Mouse (Mus musculus) colon, adult 2 months (tissue): ENCODE results near the gene Olfr1410. TPM values are rescaled to one million over a fixed set of nuclear protein-coding genes. Genes with fewer than 3 reads are reported as not detected.

Experiments used
- polyA plus RNA-seq: library from polyadenylated mRNA; depleted of rRNA; stranded (reverse); fragments of >200 nt; gene quantifications from 2 replicates; pipeline ENCODE4 v1.2.3, GENCODE M21; 2012; rRNA removed

Olfr1410 gene
- not detected in 2 replicates for polyA plus RNA-seq

DNA sequence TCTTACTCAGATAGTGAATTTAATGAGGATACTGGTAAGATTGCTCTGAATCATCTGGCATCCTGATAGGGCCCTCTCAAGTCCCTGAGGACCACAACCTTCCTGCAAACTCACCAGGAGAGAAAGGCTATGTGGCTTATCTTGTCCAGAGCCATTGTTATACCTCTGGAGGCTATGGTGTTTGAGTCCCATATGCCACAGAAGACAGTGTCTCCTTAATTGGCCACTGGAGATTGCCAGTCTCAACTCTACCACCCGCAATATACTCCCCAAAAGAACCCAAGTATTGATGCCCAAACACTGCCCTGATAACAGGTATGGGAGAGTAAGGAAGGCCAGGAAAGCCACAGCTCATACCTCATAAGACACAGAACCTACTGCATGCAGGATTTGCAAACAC lies at the start of gene Olfr1410:
TSS of gene Olfr1410 (plus strand) at position 301 of the 400 bp plus-strand sequence.

DNA sequence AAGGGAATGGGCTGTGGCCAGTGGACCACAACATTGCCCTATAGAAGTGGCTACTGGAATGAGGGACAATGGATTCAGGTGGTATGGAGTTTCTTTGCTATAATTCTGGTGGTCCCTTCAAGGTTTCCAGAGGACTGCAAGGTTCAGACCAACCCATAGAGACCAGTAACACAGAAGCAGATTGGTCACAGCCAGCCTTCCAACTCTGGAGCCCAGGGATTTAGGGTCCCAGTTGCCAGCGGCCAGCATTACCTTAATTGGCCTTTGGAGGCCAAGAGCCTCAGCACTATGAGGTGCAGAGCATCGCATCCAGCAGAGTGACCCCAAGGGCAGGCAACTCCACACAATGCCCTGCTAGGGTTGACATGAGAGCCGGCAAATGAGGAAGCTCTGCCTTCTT lies 34.6 kb upstream of the Olfr1410 start, which contains the start of gene Olfr1413:
TSS of gene Olfr1413 (plus strand) at position 301 of the 400 bp plus-strand sequence.

DNA sequence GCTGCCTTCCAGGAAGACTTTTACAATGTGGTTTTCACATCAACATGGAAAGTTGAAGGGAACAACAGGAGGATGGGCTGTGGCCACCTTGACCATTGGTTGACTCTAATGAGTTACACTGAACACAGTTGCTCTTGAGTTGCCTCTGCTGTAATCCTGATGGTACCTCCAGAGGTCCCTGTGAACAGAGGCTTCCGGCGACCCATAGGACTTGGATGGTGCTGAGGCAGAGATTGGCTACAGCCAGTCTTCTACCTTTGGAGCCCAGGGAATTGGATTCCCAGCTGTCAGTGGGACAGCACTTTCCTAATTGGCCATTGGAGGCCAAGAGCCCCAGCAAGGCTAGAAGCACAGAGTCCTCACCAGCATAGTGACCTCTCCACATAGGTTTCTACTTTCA lies 20.1 kb upstream of the Olfr1410 start, which contains the start of gene Olfr1412:
TSS of gene Olfr1412 (plus strand) at position 301 of the 400 bp plus-strand sequence.

DNA sequence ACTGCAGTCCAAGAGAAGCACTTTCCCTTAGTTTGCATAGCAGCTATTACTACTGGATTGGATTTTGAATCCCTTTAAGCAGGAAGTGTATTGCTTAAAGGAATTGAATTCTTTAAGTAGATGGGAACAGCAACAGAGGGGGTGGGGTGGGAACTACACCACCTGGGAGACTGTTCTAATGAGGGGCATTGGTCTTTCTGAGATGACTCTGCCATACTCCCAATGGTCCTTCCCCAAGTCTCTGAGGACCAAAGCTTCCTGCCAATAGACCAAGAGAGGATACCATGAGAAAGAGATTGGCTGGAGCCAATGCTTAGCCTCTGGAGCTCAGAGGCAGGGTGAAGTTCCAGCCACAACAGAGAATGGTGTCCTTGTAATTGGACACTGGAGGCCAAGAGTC lies 11.5 kb upstream of the Olfr1410 start, which contains the start of gene Olfr1411:
TSS of gene Olfr1411 (plus strand) at position 301 of the 400 bp plus-strand sequence.

DNA sequence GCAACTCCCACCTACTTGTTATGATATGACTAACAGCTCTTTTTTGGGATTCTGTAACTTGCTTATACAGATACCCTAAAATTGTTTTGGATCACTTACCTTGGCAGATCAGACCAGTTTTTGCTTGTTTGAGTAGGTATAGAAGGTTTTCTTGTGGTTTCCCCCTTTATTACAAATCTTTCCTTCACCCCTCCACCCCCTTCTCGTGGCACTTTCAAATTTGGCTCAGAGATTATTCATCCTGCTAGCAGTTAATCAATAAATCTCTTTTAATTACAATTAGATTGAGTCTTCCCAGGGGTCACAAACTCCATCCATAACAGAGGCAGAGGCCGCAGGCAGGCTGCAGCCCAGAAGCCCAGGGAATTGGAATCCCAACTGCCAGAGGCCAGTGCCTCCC lies 11.9 kb downstream of the Olfr1410 start, which contains the start of gene Olfr12:
TSS of gene Olfr12 (plus strand) at position 301 of the 400 bp plus-strand sequence.

DNA sequence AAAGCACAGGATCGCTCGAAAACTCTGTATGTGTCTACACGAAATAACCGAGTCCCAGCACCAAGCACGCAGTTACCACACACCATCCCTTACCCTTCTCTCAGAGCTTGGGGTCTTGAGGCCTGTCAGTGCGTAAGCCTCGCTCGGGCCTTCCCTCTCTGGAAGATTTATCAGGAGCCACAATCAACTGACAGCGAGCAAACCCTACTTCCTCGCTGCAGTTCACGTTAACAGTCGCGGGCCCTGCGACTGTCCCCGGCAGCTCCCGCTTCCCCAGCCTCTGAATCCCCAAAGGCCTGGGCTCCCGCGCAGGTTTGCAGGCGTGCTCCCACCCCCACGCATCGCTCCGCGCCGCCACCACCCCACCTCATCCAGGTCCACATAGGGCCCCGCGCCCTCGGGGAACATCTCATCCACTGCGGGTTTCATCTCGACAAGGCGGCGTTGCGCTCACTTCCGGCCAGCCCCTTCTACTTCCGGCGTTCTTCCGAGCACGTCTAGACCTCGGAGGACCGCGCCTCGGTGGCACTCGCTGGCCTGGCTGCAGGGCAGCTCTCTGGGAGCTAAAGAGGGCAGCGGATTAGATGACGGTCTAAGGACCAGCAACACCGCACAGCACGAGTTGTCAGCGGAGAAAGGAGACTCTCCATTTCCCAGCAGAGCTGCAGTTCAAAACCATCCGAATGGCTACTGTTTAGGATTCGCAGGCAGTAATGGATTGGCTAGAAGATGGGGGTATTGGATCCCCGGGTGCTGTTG lies 36.1 kb downstream of the Olfr1410 start, which contains the start of gene Cops9:
TSS of gene Cops9 (minus strand) at position 472 of the 759 bp plus-strand sequence.

DNA sequence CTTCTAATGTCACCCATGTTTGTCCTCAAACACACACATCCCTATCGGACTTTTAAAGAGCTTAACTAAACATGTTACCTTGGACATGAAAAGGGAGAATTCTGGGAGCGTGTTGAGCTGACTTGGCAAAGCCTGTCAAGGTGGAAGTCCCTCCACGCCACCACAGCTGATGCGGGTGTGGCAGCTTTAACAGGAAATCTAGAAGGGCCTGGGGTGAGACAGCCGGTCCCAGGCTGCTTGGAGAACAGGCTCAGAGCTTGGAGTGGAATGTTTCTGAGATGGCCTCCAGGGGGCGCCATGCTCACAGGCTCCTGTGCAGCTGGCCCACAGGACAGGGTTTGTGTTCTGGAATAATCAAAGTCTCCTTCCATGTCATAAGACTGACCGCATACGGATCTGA lies 43.1 kb downstream of the Olfr1410 start, which contains the start of gene Otos:
TSS of gene Otos (minus strand) at position 169 of the 400 bp plus-strand sequence.

Other genes with a start within 250 kb of the Olfr1410 start
- gene Ndufa10, start 131.9 kb upstream of the Olfr1410 start, polyA plus RNA-seq: 89.2 and 100.0 TPM in 2 replicates
- not detected in 2 replicates for gene Olfr1416, start 120.7 kb upstream of the Olfr1410 start, polyA plus RNA-seq
- not detected in 2 replicates for gene Olfr1415, start 109.7 kb upstream of the Olfr1410 start, polyA plus RNA-seq
- not detected in 2 replicates for gene Olfr1414, start 87.1 kb upstream of the Olfr1410 start, polyA plus RNA-seq
- gene Olfr1413, start 34.5 kb upstream of the Olfr1410 start, polyA plus RNA-seq: not detected in 2 replicates
- not detected in 2 replicates for gene Olfr1412, start 20.0 kb upstream of the Olfr1410 start, polyA plus RNA-seq
- not detected in 2 replicates for gene Olfr1411, start 11.4 kb upstream of the Olfr1410 start, polyA plus RNA-seq
- not detected in 2 replicates for gene Olfr12, start 12.0 kb downstream of the Olfr1410 start, polyA plus RNA-seq
- 60.3 and 85.8 TPM in 2 replicates for gene Cops9, start 36.2 kb downstream of the Olfr1410 start, polyA plus RNA-seq
- 0.30 TPM in 1 of 2 replicates, not detected in the other for gene Otos, start 43.1 kb downstream of the Olfr1410 start, polyA plus RNA-seq
- gene Gpc1, start 225.9 kb downstream of the Olfr1410 start, polyA plus RNA-seq: 23.0 and 29.9 TPM in 2 replicates